Mouse (Mus musculus): Measurements from ENCODE around the gene Atg7.

GRCm38 (mm10) chr6:114780583-114780982 lies 137.7 kb downstream of the Atg7 start:
- TF ChIP-seq CTCF (IDR thresholded peaks at IDR 0.05; ENCODE audit: control insufficient read depth, insufficient read depth, insufficient read length) (no peak), MYOD1 (IDR thresholded peaks at IDR 0.05; ENCODE audit: control insufficient read depth, insufficient read length, low read depth) (no peak)

All from C2C12 (cell line).